Mouse (Mus musculus): ENCODE measurements around the gene Tm7sf2. TPM values are rescaled to one million over a fixed set of nuclear protein-coding genes. Genes with fewer than 3 reads are reported as not detected.

Gene Tm7sf2
- total RNA-seq, 2 experiments from 2014 or later: 4.2 to 6.9 TPM

Small RNA genes within 50 kb of the gene (microRNA-seq; reads per million reads assigned to microRNA genes)
- 0 to 0.74 reads per million in 2 experiments for gene Mir6988 (ENCODE audit: borderline replicate concordance in 2 of 2)

Other genes starting within 250 kb of the Tm7sf2 start
- 1 to 10 TPM; 3.7 to 6.4 TPM for gene Frmd8, start 193.1 kb downstream of the Tm7sf2 start, total RNA-seq (2021)
- gene Slc25a45, start 190.6 kb downstream of the Tm7sf2 start, total RNA-seq (2021): 1 to 10 TPM in 1 of 2 experiments, under 1 TPM in 1; 0.59 to 1.3 TPM
- under 1 TPM; 0.15 to 0.35 TPM for gene Tigd3, start 174.2 kb downstream of the Tm7sf2 start, total RNA-seq (2021)
- gene Dpf2, start 155.4 kb downstream of the Tm7sf2 start, total RNA-seq (2021): 10 to 100 TPM; 80.6 to 83.5 TPM
- gene Cdc42ep2, start 143.6 kb downstream of the Tm7sf2 start, total RNA-seq (2021): 10 to 100 TPM; 12.0 to 13.0 TPM
- gene Pola2, start 104.2 kb downstream of the Tm7sf2 start, total RNA-seq (2021): 10 to 100 TPM in 1 of 2 experiments, 1 to 10 TPM in 1; 9.2 to 10.8 TPM
- not detected for gene Slc22a20, start 82.2 kb downstream of the Tm7sf2 start, total RNA-seq (2021)
- 10 to 100 TPM; 76.8 to 81.5 TPM for gene Capn1, start 52.5 kb downstream of the Tm7sf2 start, total RNA-seq (2021)
- gene Syvn1, start 21.8 kb downstream of the Tm7sf2 start, total RNA-seq (2021): 10 to 100 TPM; 15.2 to 16.2 TPM
- 10 to 100 TPM; 27.2 to 29.2 TPM for gene Mrpl49, start 10.6 kb downstream of the Tm7sf2 start, total RNA-seq (2021)
- 100 to 1,000 TPM; 317 to 352 TPM for gene Fau, start 10.5 kb downstream of the Tm7sf2 start, total RNA-seq (2021)
- gene Znhit2, start 7.2 kb downstream of the Tm7sf2 start, total RNA-seq (2021): 1 to 10 TPM; 6.8 to 7.7 TPM
- gene Vps51, start 8.9 kb upstream of the Tm7sf2 start, total RNA-seq (2021): 10 to 100 TPM; 18.0 to 19.1 TPM
- not detected for gene Tmem262, start 11.7 kb upstream of the Tm7sf2 start, total RNA-seq (2021)
- gene Gm28374, start 13.9 kb upstream of the Tm7sf2 start, total RNA-seq (2021): not detected
- gene Zfpl1, start 16.6 kb upstream of the Tm7sf2 start, total RNA-seq (2021): 10 to 100 TPM; 10.6 to 10.7 TPM
- gene Cdca5, start 16.6 kb upstream of the Tm7sf2 start, total RNA-seq (2021): under 1 TPM; 0.23 to 0.67 TPM
- gene AC131692.1, start 26.0 kb upstream of the Tm7sf2 start, total RNA-seq (2021): not detected
- not detected for gene Naaladl1, start 37.4 kb upstream of the Tm7sf2 start, total RNA-seq (2021)
- 10 to 100 TPM in 1 of 2 experiments, 1 to 10 TPM in 1; 8.8 to 10.3 TPM for gene Sac3d1, start 50.3 kb upstream of the Tm7sf2 start, total RNA-seq (2021)
- gene Snx15, start 59.9 kb upstream of the Tm7sf2 start, total RNA-seq (2021): 10 to 100 TPM in 1 of 2 experiments, 1 to 10 TPM in 1; 8.7 to 12.4 TPM
- under 1 TPM; 0.19 to 0.72 TPM for gene Batf2, start 72.6 kb upstream of the Tm7sf2 start, total RNA-seq (2021)
- 10 to 100 TPM; 53.8 to 59.2 TPM for gene Arl2, start 73.2 kb upstream of the Tm7sf2 start, total RNA-seq (2021)
- gene Majin, start 116.0 kb upstream of the Tm7sf2 start, total RNA-seq (2021): not detected
- gene Gpha2, start 158.0 kb upstream of the Tm7sf2 start, total RNA-seq (2021): not detected
- gene Ppp2r5b, start 167.5 kb upstream of the Tm7sf2 start, total RNA-seq (2021): 10 to 100 TPM; 28.8 to 32.5 TPM
- gene Atg2a, start 173.3 kb upstream of the Tm7sf2 start, total RNA-seq (2021): 10 to 100 TPM; 15.3 to 16.7 TPM
- gene Ehd1, start 208.4 kb upstream of the Tm7sf2 start, total RNA-seq (2021): 10 to 100 TPM; 33.1 to 34.3 TPM
- 1 to 10 TPM; 4.0 to 5.1 TPM for gene Cdc42bpg, start 238.1 kb upstream of the Tm7sf2 start, total RNA-seq (2021)

Data from gastrocnemius, postnatal 25 days (tissue).